Mouse (Mus musculus) thymus, adult 18-20 months (tissue): ENCODE measurements around the gene Jph2.

Experiments
- DNase-seq, 2 experiments: peaks; one replicate each; pipeline ENCODE4 v3.0.0; 2022; ENCODE audit warnings: mixed read lengths in 2 of 2

Gene Jph2

GRCm38 (mm10) chr2:163300069-163301060 is 97.4 kb downstream of the Jph2 start:
- no peak for DNase-seq

DNA sequence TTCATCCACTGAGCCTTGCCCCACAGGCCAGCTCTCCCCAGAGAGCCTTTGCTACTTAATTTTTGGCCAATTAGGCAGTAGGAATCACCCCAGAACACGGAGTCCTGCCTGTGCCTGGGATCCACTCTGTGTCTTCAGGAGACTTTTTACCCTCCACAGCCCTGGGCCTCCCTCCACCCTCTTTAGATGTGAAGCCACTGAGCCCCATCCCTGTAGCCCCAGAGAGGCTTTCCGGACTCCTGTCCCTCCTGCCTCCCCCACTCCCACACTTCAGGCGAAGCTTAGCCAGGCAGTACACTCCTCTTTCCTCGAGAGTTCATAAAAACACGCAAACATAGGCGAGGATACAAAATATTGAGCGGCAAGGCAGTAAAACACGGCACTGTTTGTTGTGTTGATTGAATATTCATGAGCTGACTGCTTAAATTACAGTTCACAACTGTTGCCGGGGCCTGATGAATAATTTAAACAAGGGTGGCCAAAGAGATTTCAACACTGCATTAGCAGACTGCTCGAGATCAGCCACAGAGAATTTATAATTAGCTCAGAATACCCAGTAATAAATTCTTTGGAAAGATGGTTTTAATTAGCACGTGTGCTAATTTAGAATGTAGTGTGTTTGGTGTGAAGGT is 100.7 kb downstream of the Jph2 start:
- no peak for DNase-seq

DNA sequence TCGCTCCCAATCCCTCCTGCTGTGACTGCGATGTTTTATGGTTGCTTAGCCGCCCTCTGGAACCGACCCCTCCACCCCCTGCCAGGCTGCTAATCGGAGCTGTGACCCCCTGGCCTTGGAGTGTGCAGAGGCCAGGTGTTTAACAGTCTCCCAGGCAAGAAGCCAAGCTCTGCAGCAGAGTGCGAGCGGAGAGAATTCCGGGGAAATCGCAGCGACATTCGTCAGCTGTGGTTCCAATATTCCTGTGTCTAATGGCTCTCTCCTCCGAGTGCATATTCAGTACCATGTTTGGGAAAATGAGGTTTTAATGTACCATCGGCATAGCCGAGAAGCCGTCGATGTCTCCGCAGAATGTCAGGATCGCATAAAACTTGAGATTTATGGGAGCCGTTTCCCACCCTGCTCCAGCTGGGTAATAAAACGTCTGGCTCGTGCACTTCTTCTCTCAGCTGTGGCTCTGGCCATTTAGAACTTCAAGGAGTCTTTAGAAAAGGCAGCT is 108.9 kb downstream of the Jph2 start:
- no peak for DNase-seq
